Comparison of ENCODE assay signal across 8 mouse cellular contexts in genomic region chr2:181188681-181189080, GRCm38 (mm10). TPM values are rescaled to one million over a fixed set of nuclear protein-coding genes. Genes with fewer than 3 reads are reported as not detected.
DNase-seq lines count a peak whose midpoint lies in the region; ATAC-seq and TF ChIP-seq lines count a peak whose summit lies in the region.

No protein-coding gene starts in this region.

- WGBS in forebrain, embryonic 11.5 days = 70% methylated on average over 2 of the region's 2 CpGs
- 35% methylated on average over 2 of the region's 2 CpGs for WGBS in intestine, postnatal 0 days
- WGBS in stomach, embryonic 15.5 days = 53% methylated on average over 2 of the region's 2 CpGs

- no peaks in the 10 kb centered on the region for H3K36me3 ChIP-seq in forebrain, embryonic 11.5 days (ENCODE audit: control insufficient read depth, insufficient read depth, low read length)
- H3K36me3 ChIP-seq in intestine, postnatal 0 days (ENCODE audit: control insufficient read depth, insufficient read depth) = no peaks in the 10 kb centered on the region; the same call in 1 of the 2 replicates
- H3K36me3 ChIP-seq in stomach, embryonic 15.5 days = no peaks in the 10 kb centered on the region

- no peaks in the 10 kb centered on the region for H3K27me3 ChIP-seq in forebrain, embryonic 11.5 days (ENCODE audit: control insufficient read depth, insufficient read depth, low read length)
- no peaks in the 10 kb centered on the region for H3K27me3 ChIP-seq in intestine, postnatal 0 days (replicated peaks; ENCODE audit: control insufficient read depth, insufficient read depth, low read length)
- no peaks in the 10 kb centered on the region for H3K27me3 ChIP-seq in stomach, embryonic 15.5 days (replicated peaks)

- no peak for ATAC-seq in forebrain, embryonic 11.5 days (replicated peaks; ENCODE audit: low FRiP score)
- peak; percentile 7; the same call in 1 of the 2 replicates for ATAC-seq in intestine, postnatal 0 days
- ATAC-seq in stomach, embryonic 15.5 days (ENCODE audit: insufficient read depth, low FRiP score, low read depth) = no peak
- ATAC-seq in megakaryocyte-erythroid progenitor cell, adult 5-6 weeks (replicated peaks; ENCODE audit: low FRiP score, low TSS enrichment, poor library complexity, severe bottlenecking) = no peak

- no peak for TF ChIP-seq CTCF in intestine, postnatal 0 days (IDR thresholded peaks at IDR 0.05; ENCODE audit: low read depth)

- DNase-seq in kidney, adult 11 months = peak; percentile 18
- DNase-seq in kidney, adult 18-20 months = no peak
- DNase-seq in forebrain, embryonic 11.5 days (ENCODE audit: low spot score) = no peak
- DNase-seq in lung, postnatal 25 days (ENCODE audit: low spot score) = peak; percentile 50
- no peak for DNase-seq in left cerebral cortex, adult 18-20 months (ENCODE audit: low spot score in 2 of 2)

- H3K9ac ChIP-seq in forebrain, embryonic 11.5 days (ENCODE audit: low read length) = peak overlapping the region; percentile 44
- no peak overlapping the region for H3K9ac ChIP-seq in intestine, postnatal 0 days (ENCODE audit: low read depth, low read length)
- H3K9ac ChIP-seq in stomach, embryonic 15.5 days = no peak overlapping the region

- peaks cover 3% of the 10 kb centered on the region for H3K4me1 ChIP-seq in forebrain, embryonic 11.5 days (replicated peaks; ENCODE audit: control insufficient read depth, insufficient read depth, low read length)
- H3K4me1 ChIP-seq in intestine, postnatal 0 days (replicated peaks; ENCODE audit: control insufficient read depth, insufficient read depth, low read length) = no peaks in the 10 kb centered on the region
- peaks cover 11% of the 10 kb centered on the region for H3K4me1 ChIP-seq in stomach, embryonic 15.5 days

- H3K4me3 ChIP-seq in forebrain, embryonic 11.5 days (ENCODE audit: low read depth, low read length) = peak overlapping the region; percentile 67
- no peak overlapping the region for H3K4me3 ChIP-seq in intestine, postnatal 0 days (ENCODE audit: low read depth, low read length)
- 0 out of 2 replicates have a peak overlapping the region, but pooled peaks have one; percentile 11 for H3K4me3 ChIP-seq in stomach, embryonic 15.5 days (replicated peaks)

- peak overlapping the region; percentile 73; the same call in 1 of the 2 replicates for H3K4me2 ChIP-seq in forebrain, embryonic 11.5 days (ENCODE audit: low read depth, low read length, severe bottlenecking)
- H3K4me2 ChIP-seq in intestine, postnatal 0 days (replicated peaks; ENCODE audit: low read depth) = peak overlapping the region; percentile 71
- H3K4me2 ChIP-seq in stomach, embryonic 15.5 days = peak overlapping the region; percentile 92

- H3K27ac ChIP-seq in forebrain, embryonic 11.5 days (ENCODE audit: low read depth, low read length) = no peak overlapping the region; the same call in 1 of the 2 replicates
- peak overlapping the region; percentile 66 for H3K27ac ChIP-seq in intestine, postnatal 0 days (ENCODE audit: low read depth, low read length)
- peak overlapping the region; percentile 95; the same call in 1 of the 2 replicates for H3K27ac ChIP-seq in stomach, embryonic 15.5 days

- no peaks in the 10 kb centered on the region for H3K9me3 ChIP-seq in forebrain, embryonic 11.5 days (ENCODE audit: control insufficient read depth, low read length)
- no peaks in the 10 kb centered on the region for H3K9me3 ChIP-seq in intestine, postnatal 0 days (ENCODE audit: control insufficient read depth)
- H3K9me3 ChIP-seq in stomach, embryonic 15.5 days = no peaks in the 10 kb centered on the region

RNA-seq across cellular contexts. Expression of gene Ppdpf, which starts 1.6 kb away (rescaled TPM):
- polyA plus RNA-seq in forebrain, embryonic 11.5 days (2014; fragmentation: Nextera tagmentation; extraction: Ambion mirVana) = 443 and 478 TPM in 2 replicates
- 197 TPM in 2 replicates for polyA plus RNA-seq in intestine, postnatal 0 days (2015; fragmentation: Nextera tagmentation; extraction: Ambion mirVana)
- polyA plus RNA-seq in stomach, embryonic 15.5 days (2015; fragmentation: Nextera tagmentation; extraction: Ambion mirVana) = 249 and 269 TPM in 2 replicates
- 10 to 100 TPM; 74.7 to 76.8 TPM for total RNA-seq in left cerebral cortex, adult 18-20 months (2021)
- total RNA-seq in megakaryocyte-erythroid progenitor cell, adult 5-6 weeks (2014; fragmentation: Nextera tagmentation) = 73.6 and 95.2 TPM in 2 replicates
- total RNA-seq in megakaryocyte-erythroid progenitor cell, adult 5-6 weeks (2017) = 67.4 and 68.6 TPM in 2 replicates

RNA-seq across cellular contexts. Expression of gene Ptk6, which starts 13.9 kb away (rescaled TPM):
- not detected in 2 replicates for polyA plus RNA-seq in forebrain, embryonic 11.5 days (2014; fragmentation: Nextera tagmentation; extraction: Ambion mirVana)
- 1.9 and 2.4 TPM in 2 replicates for polyA plus RNA-seq in intestine, postnatal 0 days (2015; fragmentation: Nextera tagmentation; extraction: Ambion mirVana)
- 0.12 TPM in 1 of 2 replicates, not detected in the other for polyA plus RNA-seq in stomach, embryonic 15.5 days (2015; fragmentation: Nextera tagmentation; extraction: Ambion mirVana)
- not detected for total RNA-seq in left cerebral cortex, adult 18-20 months (2021)
- not detected in 2 replicates for total RNA-seq in megakaryocyte-erythroid progenitor cell, adult 5-6 weeks (2014; fragmentation: Nextera tagmentation)
- not detected in 2 replicates for total RNA-seq in megakaryocyte-erythroid progenitor cell, adult 5-6 weeks (2017)

RNA-seq across cellular contexts. Expression of gene Srms, which starts 24.3 kb away (rescaled TPM):
- 0.12 TPM in 1 of 2 replicates, not detected in the other for polyA plus RNA-seq in forebrain, embryonic 11.5 days (2014; fragmentation: Nextera tagmentation; extraction: Ambion mirVana)
- 0.17 and 0.20 TPM in 2 replicates for polyA plus RNA-seq in intestine, postnatal 0 days (2015; fragmentation: Nextera tagmentation; extraction: Ambion mirVana)
- 0.06 and 0.18 TPM in 2 replicates for polyA plus RNA-seq in stomach, embryonic 15.5 days (2015; fragmentation: Nextera tagmentation; extraction: Ambion mirVana)
- under 1 TPM; 0.33 to 0.46 TPM for total RNA-seq in left cerebral cortex, adult 18-20 months (2021)
- total RNA-seq in megakaryocyte-erythroid progenitor cell, adult 5-6 weeks (2014; fragmentation: Nextera tagmentation) = not detected in 2 replicates
- not detected in 2 replicates for total RNA-seq in megakaryocyte-erythroid progenitor cell, adult 5-6 weeks (2017)

RNA-seq across cellular contexts. Expression of gene Fndc11, which starts 31.1 kb away (rescaled TPM):
- 0.24 TPM in 1 of 2 replicates, not detected in the other for polyA plus RNA-seq in forebrain, embryonic 11.5 days (2014; fragmentation: Nextera tagmentation; extraction: Ambion mirVana)
- 0.13 TPM in 1 of 2 replicates, not detected in the other for polyA plus RNA-seq in intestine, postnatal 0 days (2015; fragmentation: Nextera tagmentation; extraction: Ambion mirVana)
- 0.09 and 0.26 TPM in 2 replicates for polyA plus RNA-seq in stomach, embryonic 15.5 days (2015; fragmentation: Nextera tagmentation; extraction: Ambion mirVana)
- total RNA-seq in left cerebral cortex, adult 18-20 months (2021) = not detected
- total RNA-seq in megakaryocyte-erythroid progenitor cell, adult 5-6 weeks (2014; fragmentation: Nextera tagmentation) = not detected in 2 replicates
- not detected in 2 replicates for total RNA-seq in megakaryocyte-erythroid progenitor cell, adult 5-6 weeks (2017)

RNA-seq across cellular contexts. Expression of gene Eef1a2, which starts 31.9 kb away (rescaled TPM):
- polyA plus RNA-seq in forebrain, embryonic 11.5 days (2014; fragmentation: Nextera tagmentation; extraction: Ambion mirVana) = 0.47 and 0.55 TPM in 2 replicates
- 0.38 and 0.58 TPM in 2 replicates for polyA plus RNA-seq in intestine, postnatal 0 days (2015; fragmentation: Nextera tagmentation; extraction: Ambion mirVana)
- polyA plus RNA-seq in stomach, embryonic 15.5 days (2015; fragmentation: Nextera tagmentation; extraction: Ambion mirVana) = 0.18 and 0.36 TPM in 2 replicates
- 1,000 to 10,000 TPM; 1,361 to 1,429 TPM for total RNA-seq in left cerebral cortex, adult 18-20 months (2021)
- total RNA-seq in megakaryocyte-erythroid progenitor cell, adult 5-6 weeks (2014; fragmentation: Nextera tagmentation) = not detected in 2 replicates
- total RNA-seq in megakaryocyte-erythroid progenitor cell, adult 5-6 weeks (2017) = not detected in 2 replicates

Comparison
In these comparisons a context has a peak if more than half of its experiments do, and no peak if none do; other contexts are left out.
1. DNase-seq: peak in kidney, adult 11 months (single experiment) and lung, postnatal 25 days (single experiment); none in kidney, adult 18-20 months (single experiment), forebrain, embryonic 11.5 days (single experiment) and left cerebral cortex, adult 18-20 months (0 of 2).
2. Peak in every context shown above with its lines, with median percentiles within 50 percentile points of each other: H3K4me2 ChIP-seq.